Mouse (Mus musculus): ENCODE data around the gene Hsph1.

DNA sequence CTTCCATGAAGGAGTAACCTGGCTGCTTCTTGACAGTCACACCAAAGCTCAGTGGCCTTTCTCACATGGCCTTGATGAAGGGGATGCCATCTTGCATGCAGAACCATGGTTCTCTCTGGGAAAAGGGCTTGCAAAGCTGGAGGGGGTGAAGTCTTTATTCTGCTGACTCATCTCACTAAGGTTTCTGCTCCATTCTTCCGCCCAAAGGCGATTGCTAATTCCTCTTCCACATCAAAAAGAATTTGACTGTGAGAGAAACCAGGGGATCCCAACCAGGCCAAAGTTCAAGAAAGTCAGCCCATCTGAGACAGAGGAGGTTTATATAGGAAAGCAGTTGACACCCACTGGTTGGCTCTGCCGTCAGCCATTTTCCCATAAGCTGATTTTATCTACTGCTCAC lies 46.2 kb downstream of the Hsph1 start:
- TF ChIP-seq CTCF (IDR thresholded peaks at IDR 0.05) (no peak), POLR2A (IDR thresholded peaks at IDR 0.05; ENCODE audit: insufficient read depth, low read depth, low read length) (no peak)

Measured in heart, adult 2 months (tissue).